Mouse (Mus musculus) NIH3T3 (cell line): ENCODE results near the gene Magi3.

Source experiments
- DNase-seq: peaks from one replicate; pipeline ENCODE4 v3.0.0-alpha.2; 2012; ENCODE audit warnings: low read depth

Gene Magi3

DNA sequence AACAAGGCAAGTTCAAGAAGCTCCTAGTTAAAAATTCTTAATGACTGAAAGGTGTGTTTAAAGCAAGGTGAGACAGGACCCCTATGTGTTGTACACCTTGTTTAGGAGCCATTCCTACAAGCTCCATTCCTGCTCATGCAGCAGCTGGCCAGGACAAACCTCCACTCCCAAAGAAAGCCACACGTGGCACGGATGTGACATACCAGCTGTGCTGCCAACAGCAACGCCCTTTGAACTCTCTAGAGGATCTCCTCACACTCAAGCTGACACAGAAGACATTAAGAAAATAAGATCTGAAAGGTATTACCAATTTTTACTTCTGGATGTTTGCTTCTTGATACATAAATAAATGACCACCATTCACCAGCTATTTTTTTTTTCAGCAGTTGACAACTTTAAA lies 193.2 kb downstream of the Magi3 start:
- DNase-seq: no peak

DNA sequence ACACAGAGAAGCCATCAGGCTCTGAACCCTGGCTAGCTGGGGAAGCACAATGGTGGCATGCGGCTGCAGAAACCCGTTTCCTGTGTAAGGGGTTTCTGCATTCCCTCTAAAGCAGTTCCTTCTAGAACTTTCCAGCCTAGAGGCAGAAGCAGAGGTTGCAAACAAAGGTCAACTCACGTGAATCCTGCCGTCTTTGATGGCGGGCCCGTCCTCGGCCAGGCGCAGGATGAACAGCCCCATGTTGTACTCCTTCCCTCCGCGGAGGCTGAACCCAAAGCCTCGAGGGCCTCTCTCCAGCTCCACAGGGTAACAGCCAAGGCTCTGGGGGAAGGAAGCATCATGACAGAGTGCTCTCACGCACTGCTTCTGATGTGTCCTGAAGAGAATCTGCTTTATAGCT lies 200.1 kb downstream of the Magi3 start:
- DNase-seq: no peak

DNA sequence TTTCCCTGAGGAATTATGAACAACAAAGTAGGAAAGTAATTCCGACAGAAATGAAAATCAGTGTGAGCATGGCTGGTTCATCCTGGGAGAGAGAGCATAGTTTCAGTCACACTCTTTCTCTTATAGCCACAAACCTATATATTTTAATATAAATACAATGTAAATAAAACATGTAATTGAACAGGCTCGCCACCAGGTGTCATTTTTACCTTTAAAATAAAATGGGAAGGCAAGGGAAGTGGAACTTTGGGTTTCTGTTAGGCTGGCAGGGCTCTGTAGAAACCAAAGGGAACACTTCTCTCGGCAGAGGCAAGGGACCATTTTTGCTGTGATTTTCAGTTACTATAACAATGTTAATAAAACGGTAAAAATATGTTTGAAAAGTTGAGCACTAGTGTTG lies 200.7 kb downstream of the Magi3 start:
- peak; percentile 71 for DNase-seq

DNA sequence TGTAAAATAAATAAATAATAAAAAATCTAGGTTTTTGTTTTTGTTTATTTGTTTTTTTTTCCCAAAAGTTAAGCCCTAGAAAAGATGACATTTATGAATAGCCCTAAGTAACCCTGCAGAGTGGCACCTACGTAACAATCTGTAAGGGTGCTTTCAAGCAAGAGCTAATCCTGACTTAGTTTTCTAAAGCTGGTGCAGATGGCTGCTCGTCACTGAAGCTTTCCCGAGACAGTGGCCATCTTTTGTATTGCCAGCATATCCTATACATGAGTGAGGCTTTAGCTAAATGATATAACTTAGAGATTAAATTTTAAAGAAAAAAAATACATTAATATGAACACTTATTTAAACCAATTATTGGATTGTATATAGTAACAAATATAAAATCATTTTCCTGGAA lies 202.2 kb downstream of the Magi3 start:
- DNase-seq: no peak

DNA sequence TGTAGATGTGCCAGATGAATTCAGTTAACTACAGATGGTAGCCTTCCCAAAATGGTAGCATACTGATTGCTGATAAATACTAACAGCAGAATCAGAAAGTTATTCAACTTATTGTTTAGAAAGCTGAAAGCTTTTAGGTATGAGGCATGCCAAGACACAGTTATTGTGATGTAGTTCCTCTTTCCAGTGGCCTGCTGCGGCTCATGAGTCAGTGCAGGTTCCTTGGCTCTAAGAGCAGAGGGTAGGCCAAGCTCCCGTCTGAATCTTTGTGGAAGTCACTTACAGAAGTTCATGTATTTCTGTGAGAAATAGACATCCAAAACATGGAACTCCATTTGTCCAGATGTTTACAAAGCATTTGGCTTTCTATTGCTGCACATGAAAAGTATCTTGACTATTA lies 208.2 kb downstream of the Magi3 start:
- no peak for DNase-seq

DNA sequence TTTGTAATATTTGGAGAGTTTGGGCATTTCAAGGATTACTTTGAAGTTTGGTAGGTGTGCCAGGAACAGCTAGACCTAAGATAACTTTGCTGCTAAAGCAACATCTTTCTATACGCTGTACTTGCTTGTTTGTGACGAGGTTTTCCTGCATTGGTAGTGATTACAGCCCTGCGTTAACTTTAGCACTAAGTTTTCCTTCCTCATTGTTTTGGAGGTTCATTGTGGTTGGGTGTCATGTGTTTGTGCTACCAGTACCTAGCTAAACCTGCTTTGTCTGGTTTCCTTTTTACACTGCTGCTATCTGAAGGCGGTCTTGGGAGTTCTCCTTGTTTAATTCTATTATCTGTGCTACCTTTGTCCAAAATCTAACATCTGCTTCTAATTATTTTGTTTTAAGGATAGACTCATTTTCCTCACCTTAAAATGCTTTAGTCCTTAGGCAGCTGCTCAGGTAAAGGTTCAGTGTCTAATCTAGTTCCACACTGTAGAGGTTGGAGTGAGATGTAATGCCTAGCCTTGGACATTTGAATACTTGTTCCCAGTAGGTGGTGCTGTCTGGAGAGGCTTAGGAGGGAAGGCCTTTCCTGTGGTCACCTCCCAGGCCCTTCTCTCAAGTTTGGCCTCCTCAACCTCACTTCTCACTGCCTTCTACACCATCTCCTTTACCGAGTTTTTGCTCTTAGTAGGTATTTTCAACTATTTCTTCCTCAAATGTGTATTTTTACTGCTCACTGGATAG lies 210.1 kb downstream of the Magi3 start:
- DNase-seq: no peak

DNA sequence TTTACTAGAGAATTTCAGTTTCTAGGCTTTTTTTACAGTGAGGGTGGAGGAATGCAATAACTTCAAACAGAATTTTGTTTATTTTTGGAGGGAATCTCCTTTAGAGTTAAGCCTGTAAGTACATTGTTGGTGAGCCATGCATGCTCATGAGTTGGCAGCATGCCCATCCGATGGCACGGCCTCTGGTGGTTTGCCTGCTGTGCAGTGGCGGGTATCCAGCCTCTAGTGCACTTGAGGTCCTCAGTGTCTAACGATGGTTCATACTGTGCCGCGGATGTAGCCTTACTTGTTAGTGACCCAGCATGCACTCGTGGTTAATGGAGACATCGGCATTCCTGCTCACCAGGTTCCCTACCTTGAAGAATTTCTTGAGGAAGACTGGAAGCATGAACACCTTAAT lies 212.7 kb downstream of the Magi3 start:
- DNase-seq: peak; percentile 38

DNA sequence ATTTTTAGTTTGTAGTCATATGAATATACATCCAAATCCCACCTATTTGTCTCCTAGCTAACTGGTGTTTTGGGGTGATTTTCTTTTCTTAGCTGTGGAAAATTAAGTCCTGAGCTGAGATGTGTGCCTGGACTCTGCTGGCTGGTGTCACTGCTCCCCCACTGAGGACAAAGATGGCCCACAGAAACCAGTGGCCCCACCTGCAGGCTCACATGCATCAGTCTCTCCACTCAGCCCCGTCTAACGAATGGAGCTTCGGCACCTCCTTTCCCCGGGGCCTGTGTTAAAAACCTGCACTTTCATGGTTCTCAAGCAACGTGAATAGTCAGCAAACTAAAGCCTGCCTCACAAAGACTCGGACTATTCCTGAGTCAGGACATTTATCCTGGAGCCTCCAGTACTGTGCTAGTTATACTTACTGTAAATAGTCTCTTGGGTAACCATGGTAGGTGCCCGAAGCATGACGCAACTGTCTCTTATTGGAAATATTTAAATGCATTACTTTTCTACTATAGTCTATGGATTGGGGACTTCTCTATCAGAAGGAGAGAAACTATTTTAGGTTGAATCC lies 213.2 kb downstream of the Magi3 start:
- DNase-seq: no peak

DNA sequence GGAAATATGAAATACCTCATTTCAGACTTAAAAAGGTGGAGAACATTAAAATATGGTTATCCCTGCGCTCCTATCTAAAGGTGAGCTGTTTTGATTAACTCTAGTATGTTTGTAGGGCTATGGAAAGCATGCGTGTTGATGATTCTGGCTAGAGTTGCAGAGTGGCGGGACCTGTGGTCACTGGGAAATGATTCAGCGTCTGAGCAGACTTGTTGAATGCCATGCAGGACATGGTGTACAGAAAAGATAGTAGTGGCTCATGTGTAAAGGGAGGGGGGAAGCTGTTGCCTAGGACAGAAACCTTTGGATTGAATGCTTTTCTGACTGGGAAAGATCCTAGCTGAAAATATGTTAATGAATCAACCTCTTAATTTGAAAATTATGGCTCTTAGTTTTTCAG lies 221.4 kb downstream of the Magi3 start:
- DNase-seq: no peak

DNA sequence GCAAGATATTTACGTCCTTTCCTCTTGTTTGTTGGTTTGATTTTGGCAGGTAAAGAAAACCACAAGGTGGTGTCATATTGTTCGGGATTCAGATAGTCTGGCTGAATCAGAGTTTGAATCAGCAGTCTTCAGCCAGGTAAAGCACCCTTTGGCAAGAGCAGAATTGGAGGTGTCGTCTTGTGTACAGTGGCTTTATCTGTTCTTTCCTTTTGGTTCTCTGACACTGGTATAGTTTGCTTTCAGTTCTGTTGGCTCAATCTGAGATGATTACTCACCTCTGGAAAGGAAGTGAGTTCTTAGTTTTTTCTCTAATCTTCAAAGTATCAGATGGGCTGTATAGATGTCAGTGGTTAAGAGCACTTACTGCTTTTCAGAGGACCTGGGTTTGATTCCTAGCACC lies 228.9 kb downstream of the Magi3 start:
- no peak for DNase-seq

DNA sequence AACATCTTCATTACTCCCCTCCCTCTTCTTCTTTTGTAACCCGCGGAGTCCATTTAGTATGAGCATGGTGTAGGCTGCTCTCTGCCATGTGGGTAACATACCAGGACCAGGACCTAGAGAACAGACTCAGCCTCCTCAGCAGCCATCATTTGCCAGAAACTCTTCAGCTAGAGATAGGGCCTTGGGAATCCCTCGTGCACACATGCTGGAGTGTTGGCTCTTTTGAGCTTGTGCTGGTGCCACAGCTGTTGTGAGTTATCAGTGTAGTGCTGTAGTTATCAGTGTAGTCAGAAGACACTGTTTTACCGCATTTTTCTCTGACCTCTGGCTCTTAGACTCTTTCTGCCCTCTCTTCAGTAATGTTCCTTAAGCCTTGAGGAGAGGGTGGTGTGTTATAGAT lies 230.8 kb downstream of the Magi3 start:
- DNase-seq: no peak

DNA sequence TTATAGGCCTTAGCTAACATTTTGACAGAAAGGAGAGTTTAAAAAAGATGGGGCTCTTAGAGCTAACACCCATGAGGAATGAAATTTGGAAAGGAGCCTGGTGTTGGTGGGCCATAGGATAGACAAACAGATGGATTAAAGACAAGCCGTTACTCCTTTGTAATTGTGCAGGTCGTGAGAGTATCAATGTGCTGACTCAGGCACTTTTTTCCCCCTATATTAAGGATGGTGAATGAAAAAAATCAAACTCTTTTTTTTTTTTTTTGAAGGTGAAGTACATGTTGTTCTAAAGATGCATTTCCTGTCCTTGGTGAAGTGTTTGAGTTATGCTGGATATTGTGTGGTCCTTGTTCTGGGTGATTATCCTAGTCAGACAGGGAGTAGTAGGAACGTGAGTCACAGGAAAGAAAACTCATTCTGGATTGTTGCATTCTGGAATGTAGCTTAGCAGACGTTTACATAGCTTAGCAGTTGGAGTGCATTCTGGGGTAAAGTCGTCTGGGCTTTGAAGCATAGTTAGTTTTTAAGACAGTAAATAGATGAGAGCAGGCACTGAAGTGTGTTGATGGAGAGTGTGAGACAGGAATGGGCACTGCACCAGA lies 232.2 kb downstream of the Magi3 start:
- peak; percentile 56 for DNase-seq

DNA sequence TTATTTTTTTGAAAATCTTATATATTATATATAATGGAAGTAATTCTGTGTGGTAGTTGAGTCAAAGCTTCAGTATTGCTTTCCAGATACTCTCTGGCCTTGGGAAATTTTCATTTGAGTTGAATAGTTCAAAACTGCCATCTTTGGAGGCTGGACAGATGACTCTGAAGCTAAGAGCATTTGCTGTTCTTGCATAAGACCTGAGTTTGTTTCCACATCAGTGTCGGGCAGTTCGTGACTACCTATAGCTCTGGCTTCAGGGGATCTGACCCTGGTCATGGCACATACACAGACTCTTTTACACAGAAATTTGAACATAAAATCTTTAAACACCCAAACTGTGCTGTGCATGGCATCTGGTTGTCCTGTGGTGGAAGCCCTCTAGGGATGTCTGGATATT lies 235.0 kb downstream of the Magi3 start:
- no peak for DNase-seq

DNA sequence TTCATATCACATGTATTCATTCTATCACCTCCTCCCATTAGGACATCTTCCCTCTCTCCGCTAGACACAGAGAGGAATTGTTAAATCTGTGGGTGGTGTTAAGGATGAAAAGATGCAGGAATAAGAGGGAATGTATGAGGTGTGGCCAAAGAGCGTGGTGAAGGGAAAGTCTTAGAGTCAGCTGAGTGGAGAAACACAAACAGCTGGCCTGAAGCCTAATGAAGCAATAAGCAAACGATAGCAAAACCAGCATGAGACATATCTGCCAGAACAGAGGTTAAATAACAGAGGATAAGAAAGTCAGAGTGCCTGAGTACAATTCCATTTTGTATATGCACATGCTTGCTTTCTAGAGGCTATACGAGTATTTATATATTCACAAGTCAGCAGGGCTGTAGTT lies 235.6 kb downstream of the Magi3 start:
- no peak for DNase-seq

DNA sequence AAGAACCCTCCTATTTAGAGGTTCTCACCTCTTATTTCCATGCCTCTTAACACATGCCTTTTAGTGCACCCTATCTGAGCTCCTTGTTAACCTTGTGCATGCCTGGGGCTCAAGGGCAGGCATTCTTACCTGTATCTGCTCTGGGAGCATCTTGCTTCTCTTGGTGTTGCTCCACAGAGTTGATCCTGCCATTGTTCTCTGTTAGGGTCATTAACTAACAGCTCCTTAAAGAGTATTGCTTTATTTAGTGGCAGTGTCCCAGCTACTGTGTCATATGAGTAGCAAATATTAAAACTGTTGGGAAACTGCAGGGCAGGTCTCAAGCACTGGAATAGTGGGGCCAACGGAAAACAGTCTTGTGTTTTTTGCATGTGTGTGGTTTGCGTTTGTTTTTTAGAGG lies 249.0 kb downstream of the Magi3 start:
- DNase-seq: no peak

DNA sequence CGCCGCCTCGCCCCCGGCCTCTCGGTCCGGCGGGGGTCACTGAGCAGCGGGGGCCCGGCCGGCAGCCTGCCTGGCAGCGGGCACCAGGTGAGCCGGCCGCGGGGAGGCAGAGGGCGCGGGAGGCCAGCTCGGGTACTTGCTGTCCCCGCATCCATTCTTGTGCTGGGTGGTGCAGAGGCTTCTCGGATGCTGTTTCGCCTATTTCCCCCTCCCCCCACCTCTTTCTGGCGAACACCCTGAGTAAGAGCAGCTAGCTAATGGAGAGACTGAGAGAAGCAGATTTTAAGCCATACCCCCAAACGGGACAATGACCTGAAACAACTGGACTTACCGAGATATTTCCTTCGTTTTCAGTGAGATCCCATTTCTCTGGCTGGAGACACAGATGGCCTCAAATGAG lies 251.5 kb downstream of the Magi3 start:
- DNase-seq: peak; percentile 74

DNA sequence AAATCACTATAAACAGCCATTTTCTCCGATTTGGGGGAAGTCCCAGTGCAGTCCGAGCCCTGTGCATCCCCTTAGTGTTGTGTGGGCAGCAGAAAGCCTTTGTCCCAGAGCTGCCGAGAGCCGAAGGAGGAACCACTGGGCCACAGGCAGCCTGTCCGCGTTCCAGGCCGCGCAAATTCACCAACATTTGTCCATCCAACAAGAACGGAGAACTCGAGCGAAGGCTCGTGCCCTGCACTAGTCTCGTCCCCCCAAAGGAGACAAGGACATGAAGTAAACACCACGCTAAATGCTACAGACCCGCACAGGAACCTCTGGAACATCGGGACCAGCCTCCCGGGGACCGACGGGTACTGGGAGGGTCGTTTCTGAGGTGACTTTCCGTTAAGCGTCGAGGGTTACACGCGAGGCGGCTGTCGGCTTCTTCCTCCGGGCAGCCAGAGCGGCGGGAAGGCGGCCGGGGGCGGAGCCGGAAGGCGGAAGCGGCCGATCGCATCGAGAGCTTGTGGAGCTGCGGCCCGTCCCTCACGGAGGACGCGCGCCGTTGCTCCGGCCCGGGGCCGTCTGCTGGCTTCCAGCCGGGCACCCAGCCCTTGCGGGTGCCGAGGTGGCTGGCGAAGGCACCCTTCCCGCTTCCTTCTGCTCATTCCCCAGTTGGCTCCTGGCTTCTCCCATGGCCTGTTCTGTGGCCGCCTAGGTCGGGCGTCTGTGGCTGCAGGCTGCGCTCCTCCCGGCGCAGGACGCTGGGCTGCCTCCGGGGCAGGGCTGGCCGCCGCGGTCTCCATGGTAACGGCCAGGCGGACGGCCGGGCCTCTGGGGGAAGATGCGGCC lies 252.1 kb downstream of the Magi3 start, which contains the start of gene Phtf1:
Gene Phtf1 (plus strand): TSS at position 250 of the 831 bp plus-strand sequence.
- DNase-seq: peak; percentile 90

DNA sequence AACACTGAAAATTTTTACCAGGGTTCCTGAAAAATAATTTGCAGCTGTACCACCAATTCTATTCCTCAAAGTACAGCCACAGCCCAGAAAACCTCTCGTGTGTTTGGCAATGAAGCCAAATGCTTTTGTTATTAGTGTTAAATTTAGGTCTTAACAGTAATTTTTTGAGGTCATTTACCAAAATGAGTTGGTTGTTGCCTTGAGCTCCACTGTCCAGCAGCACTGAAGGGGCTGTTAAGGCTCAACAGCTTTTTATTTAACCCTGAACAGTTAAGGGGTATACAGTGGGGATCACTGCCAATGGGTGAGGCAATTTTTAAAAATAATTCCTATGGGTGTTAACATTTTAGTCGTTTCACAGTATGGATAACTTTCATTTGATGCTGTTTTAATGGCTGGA lies 252.9 kb downstream of the Magi3 start:
- DNase-seq: peak; percentile 21
